Mouse (Mus musculus) lung, postnatal 0 days (tissue): ENCODE results near the gene Dhodh.

Experiments
- CTCF ChIP-seq: IDR thresholded peaks from 2 replicates; pipeline ENCODE4 v1.5.1; 2016; ENCODE audit warnings: antibody characterized with exemption, mild to moderate bottlenecking
- EP300 ChIP-seq: IDR thresholded peaks from 2 replicates; pipeline ENCODE4 v1.6.1; 2016; ENCODE audit warnings: antibody characterized with exemption, mild to moderate bottlenecking, control low read depth

GRCm38 (mm10) chr8:109632498-109632897 is 24.0 kb upstream of the Dhodh start:
- TF ChIP-seq EP300 = no peak
- no peak for TF ChIP-seq CTCF
